Mouse (Mus musculus) forebrain, embryonic 16.5 days (tissue): Measurements from ENCODE around the gene Aldh3b2. TPM values are rescaled to one million over a fixed set of nuclear protein-coding genes. Genes with fewer than 3 reads are reported as not detected.
"Not testable (repeated sequence)": the region's sequence is repeated elsewhere in the genome, so short reads cannot be mapped to it uniquely, and the experiment has no call there.

Experiments
- ATAC-seq: fragments of 200-750 bp; cut with Nextera tagmentation; 2 replicates; pipeline ENCODE4 v1.8.0; 2017; ENCODE audit warnings: mild to moderate bottlenecking, moderate library complexity
- H3K27ac ChIP-seq: fragments of 300-500 bp; sonication (generic); 2 replicates; pipeline ENCODE4 v1.5.1; 2014; ENCODE audit warnings: low read length, control low read depth
- H3K27me3 ChIP-seq: fragments of 300-500 bp; sonication (generic); replicated peaks from 2 replicates; pipeline ENCODE4 v1.6.1; 2014; ENCODE audit warnings: low read length; ENCODE audit not compliant: control insufficient read depth, insufficient read depth
- H3K36me3 ChIP-seq: fragments of 300-500 bp; sonication (generic); 2 replicates; pipeline ENCODE4 v1.6.1; 2014; ENCODE audit not compliant: control insufficient read depth, insufficient read depth
- H3K4me1 ChIP-seq: fragments of 300-500 bp; sonication (generic); replicated peaks from 2 replicates; pipeline ENCODE4 v1.6.1; 2014; ENCODE audit warnings: low read length; ENCODE audit not compliant: control insufficient read depth, insufficient read depth
- H3K4me2 ChIP-seq: fragments of 300-500 bp; sonication (generic); 2 replicates; pipeline ENCODE4 v1.6.1; 2014; ENCODE audit warnings: mild to moderate bottlenecking, low read length, control low read depth
- H3K4me3 ChIP-seq: fragments of 300-500 bp; sonication (generic); replicated peaks from 2 replicates; pipeline ENCODE4 v1.5.1; 2014; ENCODE audit warnings: mild to moderate bottlenecking, low read length, control low read depth
- H3K9ac ChIP-seq: fragments of 300-500 bp; sonication (generic); replicated peaks from 2 replicates; pipeline ENCODE4 v1.6.1; 2014; ENCODE audit warnings: low read depth, low read length, control low read depth
- H3K9me3 ChIP-seq: fragments of 300-500 bp; sonication (generic); 2 replicates; pipeline ENCODE4 v1.6.1; 2016; ENCODE audit warnings: low read length; ENCODE audit not compliant: control insufficient read depth
- WGBS: fragments of 180-500 bp; shearing (Covaris S2); extraction: QIAGEN DNeasy Blood & Tissue Kit; methylation state at CpG from one replicate; pipeline ENCODE4 v1.1.7; 2014; 5-methylcytosine and 5-hydroxymethylcytosine counted together
- polyA plus RNA-seq: library from polyadenylated mRNA; unstranded; fragments of >200 nt; fragmentation: Nextera tagmentation; extraction: Ambion mirVana; gene quantifications from 2 replicates; pipeline ENCODE4 v1.2.1, GENCODE M21; 2015

Aldh3b2 gene
- polyA plus RNA-seq, 1 experiment from 2014 or later, result 1.1 TPM

DNA sequence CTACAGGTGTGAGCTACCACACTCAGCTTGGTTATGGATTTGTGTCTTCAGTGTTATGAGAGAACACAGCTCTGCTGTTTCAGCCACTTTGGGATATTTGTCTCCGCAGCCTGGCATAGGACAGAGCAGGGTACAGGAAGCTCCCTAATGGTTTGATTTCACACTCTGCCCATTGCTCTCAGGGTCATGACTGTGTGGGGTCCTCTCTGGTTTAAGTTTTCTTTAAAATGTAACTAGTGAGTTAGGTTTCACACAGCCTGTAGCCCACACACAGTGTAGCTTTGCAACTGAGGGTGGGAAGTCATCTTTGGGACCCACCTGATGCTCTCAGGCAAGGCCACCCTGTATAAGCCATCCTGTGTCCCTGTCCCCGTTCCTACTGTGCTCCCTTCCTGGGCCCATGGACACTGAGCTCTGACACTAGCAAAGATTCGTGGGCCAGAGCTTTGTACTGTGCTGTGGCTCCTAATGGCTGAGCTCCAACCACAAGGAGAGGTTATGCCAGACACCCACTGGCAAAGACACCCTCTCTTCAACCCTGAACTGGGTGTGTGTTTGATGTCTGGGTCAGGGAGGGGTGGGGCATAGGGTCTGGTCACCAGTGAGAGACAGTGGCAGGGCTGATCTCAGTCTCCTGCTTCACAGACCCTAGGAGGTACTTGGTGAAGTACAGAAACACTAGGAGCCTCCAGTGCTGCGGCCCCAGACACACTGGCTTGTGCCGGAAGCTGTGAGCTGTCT lies 14.7 kb upstream of the Aldh3b2 start:
- H3K36me3 ChIP-seq, H3K9me3 ChIP-seq, H3K4me3 ChIP-seq, H3K9ac ChIP-seq, ATAC-seq, H3K27ac ChIP-seq, H3K27me3 ChIP-seq, H3K4me1 ChIP-seq, H3K4me2 ChIP-seq: not testable (repeated sequence)
- whole genome bisulfite sequencing, result 89% methylated on average over 4 of the region's 5 CpGs

DNA sequence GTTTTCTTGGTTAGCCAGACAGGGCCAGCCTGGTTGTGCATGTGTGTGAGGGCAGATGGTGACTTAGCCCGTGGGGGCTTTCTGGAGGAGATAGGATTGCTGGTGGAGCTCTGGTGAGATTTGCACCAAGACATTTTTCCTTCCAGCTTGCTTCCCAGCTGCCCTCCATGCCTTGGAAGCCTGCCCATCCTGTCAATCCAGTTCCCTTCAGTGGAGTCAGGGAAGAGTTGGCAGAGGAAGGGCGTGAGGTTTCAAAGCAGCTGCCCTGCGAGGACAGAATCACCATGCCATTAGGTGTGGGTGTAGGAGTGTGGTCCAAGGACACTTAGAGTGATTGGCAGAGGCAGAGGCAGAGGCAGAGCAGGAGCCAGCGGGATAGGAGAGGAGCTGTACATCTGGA lies 13.7 kb upstream of the Aldh3b2 start, which contains the start of gene Aldh3b3:
TSS of gene Aldh3b3 (plus strand) at position 176 of the 400 bp plus-strand sequence.
- no peaks in the 10 kb centered on the region for H3K27me3 ChIP-seq
- H3K27ac ChIP-seq, result no peak within 1 kb of the TSS

DNA sequence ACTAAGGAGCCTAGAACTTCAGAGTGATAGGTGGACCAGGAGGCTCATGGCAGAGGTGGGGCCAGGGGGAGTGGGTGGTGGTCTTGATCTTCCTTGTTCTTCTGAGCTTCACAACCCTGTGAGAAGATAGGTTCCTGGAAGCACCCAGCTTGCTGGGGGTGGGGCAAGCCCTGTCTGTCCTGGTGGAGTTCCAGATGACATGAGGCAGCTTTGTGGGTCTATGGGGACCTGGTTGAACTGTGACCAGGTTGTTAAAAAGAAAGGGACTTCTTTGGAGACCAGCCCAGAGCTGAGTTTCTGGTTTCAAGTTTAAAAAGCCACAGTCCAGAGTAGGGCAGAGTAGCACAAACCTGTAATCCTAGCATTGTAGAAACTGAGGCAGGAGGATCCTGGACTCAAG lies 13.1 kb upstream of the Aldh3b2 start:
- H3K4me3 ChIP-seq, result no peak overlapping the region
- no peaks in the 10 kb centered on the region for H3K36me3 ChIP-seq
- no peak for ATAC-seq
- no peak overlapping the region for H3K9ac ChIP-seq
- no peaks in the 10 kb centered on the region for H3K27me3 ChIP-seq
- H3K27ac ChIP-seq, result no peak overlapping the region
- H3K4me1 ChIP-seq, result no peaks in the 10 kb centered on the region
- no peaks in the 10 kb centered on the region for H3K9me3 ChIP-seq
- no peak overlapping the region for H3K4me2 ChIP-seq

More for the DNA sequence above, 13.7 kb upstream of the Aldh3b2 start, which contains the start of gene Aldh3b3:
- Histone ChIP-seq H3K9ac (no peak within 1 kb of the TSS), H3K4me3 (no peak within 1 kb of the TSS), H3K4me1 (no peaks in the 10 kb centered on the region), H3K9me3 (no peaks in the 10 kb centered on the region), H3K36me3 (no peaks in the 10 kb centered on the region), H3K4me2 (no peak within 1 kb of the TSS)
- no peak for ATAC-seq
- WGBS, result 61% methylated on average over 4 of the region's 4 CpGs

DNA sequence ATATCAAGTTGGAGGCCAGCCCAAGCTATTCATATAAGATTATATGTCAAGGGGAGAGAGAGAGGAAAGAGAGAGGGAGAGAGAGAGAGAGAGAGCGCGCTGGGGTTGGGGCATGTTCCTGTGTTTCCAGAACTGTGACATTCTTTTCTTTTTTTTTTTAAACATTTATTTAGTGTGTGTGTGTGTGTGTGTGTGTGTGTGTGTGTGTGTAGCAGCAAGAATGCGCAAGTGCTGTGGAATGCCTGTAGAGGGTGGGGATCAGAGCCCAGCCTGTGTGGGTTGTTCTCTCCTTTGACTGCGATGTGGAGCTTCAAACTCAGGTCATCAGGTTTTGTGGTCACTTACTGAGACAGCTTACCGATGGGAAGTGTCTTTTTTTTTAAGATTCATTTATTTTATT lies 11.9 kb upstream of the Aldh3b2 start:
- Histone ChIP-seq H3K4me2 (no peak overlapping the region), H3K4me1 (no peaks in the 10 kb centered on the region), H3K9me3 (no peaks in the 10 kb centered on the region), H3K27me3 (no peaks in the 10 kb centered on the region), H3K36me3 (no peaks in the 10 kb centered on the region), H3K9ac (no peak overlapping the region), H3K27ac (no peak overlapping the region), H3K4me3 (no peak overlapping the region)
- ATAC-seq, result no peak
- WGBS, result 93% methylated on average over 5 of the region's 5 CpGs

DNA sequence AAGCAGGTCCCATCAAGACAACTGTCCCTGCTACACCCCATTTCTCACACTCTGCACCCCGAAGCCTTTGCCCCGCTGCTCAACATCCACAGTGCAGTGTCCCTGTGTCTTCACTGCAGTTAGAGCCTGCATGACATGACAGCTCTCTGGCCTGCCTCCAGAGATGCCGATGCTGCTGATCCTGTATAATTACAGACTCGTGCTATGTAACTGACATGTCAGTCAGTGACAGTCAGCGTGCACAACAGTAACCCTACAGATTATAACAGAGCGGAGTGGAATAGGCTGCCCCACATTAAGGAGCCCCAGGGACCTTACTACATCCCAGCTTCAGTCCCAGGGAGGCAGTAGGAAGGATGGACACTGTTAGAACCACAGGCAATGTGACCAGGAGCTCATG lies 10.3 kb upstream of the Aldh3b2 start:
- not testable (repeated sequence) for H3K9me3 ChIP-seq, H3K9ac ChIP-seq, H3K4me2 ChIP-seq, H3K27me3 ChIP-seq, H3K27ac ChIP-seq, H3K4me3 ChIP-seq, H3K4me1 ChIP-seq, H3K36me3 ChIP-seq
- 51% methylated on average over 6 of the region's 6 CpGs for WGBS
- ATAC-seq, result peak; percentile 77

DNA sequence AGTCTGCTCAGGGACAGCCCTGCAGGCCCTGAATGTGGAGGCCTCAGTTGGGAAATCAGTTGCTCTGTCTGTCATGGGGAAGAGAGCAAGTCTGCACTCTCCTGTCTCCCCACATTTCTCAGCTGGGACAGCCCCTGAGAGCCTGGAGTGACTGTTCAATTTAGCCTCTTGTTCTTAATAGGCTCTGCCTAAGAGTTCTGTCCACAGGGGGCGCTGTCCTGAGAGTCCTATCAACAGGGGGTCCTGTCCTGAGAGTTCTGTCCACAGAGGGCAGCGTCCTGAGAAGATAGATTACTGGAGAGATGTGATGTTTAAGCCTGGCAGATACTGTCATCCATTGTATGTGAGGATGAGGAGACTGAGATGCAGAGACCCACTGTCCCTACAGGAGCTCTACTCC lies 9.7 kb upstream of the Aldh3b2 start:
- H3K36me3 ChIP-seq, result no peaks in the 10 kb centered on the region
- H3K4me1 ChIP-seq, result no peaks in the 10 kb centered on the region
- no peak overlapping the region for H3K27ac ChIP-seq
- no peak overlapping the region for H3K4me3 ChIP-seq
- H3K9me3 ChIP-seq, result no peaks in the 10 kb centered on the region
- no peak overlapping the region for H3K9ac ChIP-seq
- ATAC-seq, result no peak
- no peak overlapping the region for H3K4me2 ChIP-seq
- WGBS, result 13% methylated on average over 2 of the region's 2 CpGs
- no peaks in the 10 kb centered on the region for H3K27me3 ChIP-seq

DNA sequence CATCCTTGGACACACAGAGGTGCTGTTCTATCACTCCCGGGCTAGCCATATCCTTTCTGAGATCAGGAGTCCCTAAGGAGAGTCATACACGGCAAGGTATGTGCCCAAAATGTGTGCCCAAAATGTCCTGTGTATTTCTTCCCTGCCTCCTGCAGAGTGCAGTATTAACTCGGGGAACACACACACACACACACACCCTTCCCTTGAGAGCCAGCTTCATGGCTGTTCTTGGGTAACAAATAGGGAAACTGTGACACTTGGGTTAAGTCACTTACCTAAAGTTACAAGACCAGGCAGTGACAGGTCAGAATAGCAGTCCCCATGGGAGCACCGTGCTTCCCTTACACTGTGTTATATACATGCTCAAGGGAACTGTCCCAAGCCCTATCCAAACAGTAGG lies 8.1 kb upstream of the Aldh3b2 start:
- Histone ChIP-seq H3K4me1 (no peaks in the 10 kb centered on the region), H3K4me3 (no peak overlapping the region), H3K9me3 (no peaks in the 10 kb centered on the region), H3K27ac (no peak overlapping the region), H3K9ac (no peak overlapping the region), H3K36me3 (no peaks in the 10 kb centered on the region), H3K4me2 (no peak overlapping the region), H3K27me3 (no peaks in the 10 kb centered on the region)
- 76% methylated on average over 4 of the region's 4 CpGs for WGBS
- ATAC-seq, result no peak

DNA sequence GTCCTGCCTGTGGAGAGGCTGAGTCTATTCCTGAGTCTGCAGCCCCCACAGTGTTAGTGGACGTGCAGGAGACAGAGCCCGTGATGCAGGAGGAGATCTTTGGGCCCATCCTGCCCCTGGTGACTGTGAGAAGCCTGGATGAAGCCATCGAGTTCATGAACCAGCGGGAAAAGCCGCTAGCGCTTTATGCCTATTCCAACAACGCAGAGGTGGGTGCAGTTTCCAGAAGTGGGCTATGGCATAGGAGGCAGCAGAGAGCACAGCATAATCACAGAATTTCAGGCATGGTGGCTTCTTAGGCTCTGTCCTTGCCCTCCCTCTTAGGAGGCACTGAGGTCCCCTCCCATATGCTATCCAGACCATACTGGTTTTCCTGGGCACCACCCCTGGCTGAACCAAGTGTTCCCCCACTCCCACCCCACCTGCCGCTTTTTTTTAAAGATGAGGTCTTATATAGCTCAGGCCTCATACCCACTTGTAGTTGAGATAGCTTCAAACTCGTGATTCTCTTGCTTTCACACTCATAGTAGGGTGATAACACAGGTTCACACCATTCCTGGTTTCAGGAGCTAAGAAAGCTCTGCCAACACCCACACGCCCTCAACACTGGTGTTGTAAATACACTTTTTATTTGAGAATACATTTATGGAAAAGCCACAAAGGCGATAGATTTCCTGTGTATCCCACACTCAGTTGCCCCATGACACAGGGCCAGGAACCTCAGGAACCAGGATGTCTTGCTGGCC lies 5.6 kb upstream of the Aldh3b2 start:
- 63% methylated on average over 11 of the region's 11 CpGs for WGBS
- H3K27me3 ChIP-seq, result no peaks in the 10 kb centered on the region
- H3K36me3 ChIP-seq, result no peaks in the 10 kb centered on the region
- no peaks in the 10 kb centered on the region for H3K4me1 ChIP-seq
- no peak overlapping the region for H3K4me3 ChIP-seq
- H3K27ac ChIP-seq, result no peak overlapping the region
- no peak overlapping the region for H3K9ac ChIP-seq
- no peaks in the 10 kb centered on the region for H3K9me3 ChIP-seq
- H3K4me2 ChIP-seq, result no peak overlapping the region
- ATAC-seq, result no peak

DNA sequence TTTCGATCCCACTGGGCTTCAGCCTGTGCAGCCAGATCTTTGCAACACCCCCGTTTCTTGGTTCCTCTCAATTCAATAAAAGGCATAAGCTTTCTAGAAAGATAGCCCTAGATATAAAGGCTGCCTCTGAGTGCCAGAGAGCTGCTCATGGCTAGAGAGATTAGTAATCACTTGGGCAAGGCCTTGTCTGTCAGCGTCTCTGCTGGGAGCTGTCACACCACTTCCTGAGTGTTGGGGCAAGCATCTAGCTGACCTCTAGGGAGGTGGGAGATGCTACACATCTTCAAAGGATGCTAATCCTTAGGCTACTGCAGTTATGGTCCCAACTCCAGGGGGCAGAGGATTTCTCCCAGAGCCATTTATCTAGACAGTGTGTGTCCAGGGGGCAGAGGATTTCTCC lies 4.9 kb upstream of the Aldh3b2 start:
- no peak overlapping the region for H3K4me2 ChIP-seq
- no peak overlapping the region for H3K4me3 ChIP-seq
- no peaks in the 10 kb centered on the region for H3K4me1 ChIP-seq
- H3K9me3 ChIP-seq, result no peaks in the 10 kb centered on the region
- H3K9ac ChIP-seq, result no peak overlapping the region
- no peaks in the 10 kb centered on the region for H3K36me3 ChIP-seq
- ATAC-seq, result no peak
- WGBS, result 69% methylated on average over 3 of the region's 3 CpGs
- no peak overlapping the region for H3K27ac ChIP-seq
- H3K27me3 ChIP-seq, result no peaks in the 10 kb centered on the region
